Mouse (Mus musculus): Measurements from ENCODE around the gene Mapk13. TPM values are rescaled to one million over a fixed set of nuclear protein-coding genes. Genes with fewer than 3 reads are reported as not detected.
"Not testable (repeated sequence)": the region's sequence is repeated elsewhere in the genome, so short reads cannot be mapped to it uniquely, and the experiment has no call there.

Gene Mapk13
- polyA plus RNA-seq, 1 experiment from 2014 or later, result 2.5 TPM

DNA sequence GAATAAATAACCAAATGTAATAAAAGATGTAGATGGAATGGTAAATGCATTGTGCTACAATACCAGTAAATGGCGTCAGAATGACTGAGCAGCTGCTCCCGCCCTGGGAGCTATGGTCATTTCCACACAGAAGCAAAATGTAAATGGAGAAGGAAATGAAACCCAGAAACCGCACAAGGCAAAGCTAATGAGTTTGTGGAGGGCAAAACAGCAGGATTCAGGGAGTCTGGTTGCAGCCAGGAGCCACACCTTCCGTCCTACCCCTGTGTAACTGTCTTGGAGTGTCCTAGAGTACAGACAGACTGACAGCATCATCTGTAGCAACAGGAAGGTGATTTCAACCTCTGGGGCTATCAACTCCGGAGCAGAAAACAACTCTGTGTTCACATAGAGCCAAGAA, 12.7 kb upstream of the Mapk13 start:
- Histone ChIP-seq H3K9me3 (no peaks in the 10 kb centered on the region), H3K36me3 (replicated peaks) (no peaks in the 10 kb centered on the region), H3K4me3 (replicated peaks) (no peak overlapping the region), H3K4me2 (no peak overlapping the region), H3K9ac (no peak overlapping the region), H3K27me3 (no peaks in the 10 kb centered on the region), H3K4me1 (no peaks in the 10 kb centered on the region), H3K27ac (no peak overlapping the region)
- ATAC-seq (ENCODE audit: low FRiP score), result no peak
- WGBS, result 73% methylated on average over 5 of the region's 5 CpGs

DNA sequence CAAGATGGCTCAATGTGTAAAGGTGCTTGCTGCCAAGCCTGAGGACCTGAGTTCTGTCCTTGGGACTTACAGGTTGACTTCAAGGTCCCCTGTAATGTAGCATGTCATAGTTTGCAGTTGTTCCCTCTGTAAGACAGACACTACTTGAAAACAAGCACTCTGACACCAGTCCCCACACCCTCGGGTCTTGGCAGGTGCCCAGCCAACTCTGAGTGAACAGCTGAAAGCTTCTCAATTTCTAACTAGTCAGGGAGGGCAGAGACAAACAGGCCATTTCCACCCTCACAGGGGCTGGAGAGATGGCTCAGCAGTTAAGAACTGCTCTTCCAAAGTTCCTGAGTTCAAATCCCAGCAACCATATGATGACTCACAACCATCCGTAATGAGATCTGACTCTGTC, 11.6 kb upstream of the Mapk13 start:
- ATAC-seq (ENCODE audit: low FRiP score), result no peak
- H3K4me3 ChIP-seq (replicated peaks), result no peak overlapping the region
- 82% methylated on average over 2 of the region's 2 CpGs for WGBS
- no peak overlapping the region for H3K27ac ChIP-seq
- no peaks in the 10 kb centered on the region for H3K36me3 ChIP-seq (replicated peaks)
- no peak overlapping the region for H3K4me2 ChIP-seq
- H3K9me3 ChIP-seq, result no peaks in the 10 kb centered on the region
- H3K4me1 ChIP-seq, result no peaks in the 10 kb centered on the region
- no peak overlapping the region for H3K9ac ChIP-seq
- H3K27me3 ChIP-seq, result no peaks in the 10 kb centered on the region

DNA sequence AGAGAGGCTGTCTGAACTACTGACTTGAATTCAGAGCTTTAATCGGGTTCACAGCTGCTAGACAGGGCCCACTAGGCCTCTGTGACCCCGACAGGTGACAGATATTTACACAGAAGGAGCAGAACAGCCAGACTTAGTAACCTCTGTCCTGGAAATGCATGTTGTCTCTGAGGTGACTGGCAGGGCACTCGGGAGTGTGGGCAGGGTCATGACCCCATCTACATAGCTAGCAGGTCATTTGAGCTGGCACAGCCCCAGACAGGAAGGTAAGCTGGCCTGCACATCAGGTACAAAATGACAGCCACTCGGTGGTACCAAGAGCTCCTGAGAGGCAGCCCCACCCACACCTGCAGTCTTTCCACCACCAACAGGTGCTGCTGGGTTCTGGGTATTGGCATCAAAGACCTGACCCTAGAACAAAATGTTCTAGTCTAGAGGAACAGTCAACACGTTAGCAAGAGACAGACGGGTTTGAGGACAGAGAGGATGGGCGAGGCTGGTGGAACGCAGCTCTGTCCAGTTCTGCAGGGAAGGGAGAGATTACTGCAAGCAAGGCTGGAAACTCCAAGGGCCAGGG, 8.3 kb upstream of the Mapk13 start:
- Histone ChIP-seq H3K4me3 (replicated peaks) (no peak overlapping the region), H3K9me3 (no peaks in the 10 kb centered on the region), H3K27ac (no peak overlapping the region), H3K4me2 (no peak overlapping the region), H3K4me1 (no peaks in the 10 kb centered on the region), H3K36me3 (replicated peaks) (no peaks in the 10 kb centered on the region), H3K27me3 (no peaks in the 10 kb centered on the region), H3K9ac (no peak overlapping the region)
- no peak for ATAC-seq (ENCODE audit: low FRiP score)
- 80% methylated on average over 8 of the region's 8 CpGs for WGBS

DNA sequence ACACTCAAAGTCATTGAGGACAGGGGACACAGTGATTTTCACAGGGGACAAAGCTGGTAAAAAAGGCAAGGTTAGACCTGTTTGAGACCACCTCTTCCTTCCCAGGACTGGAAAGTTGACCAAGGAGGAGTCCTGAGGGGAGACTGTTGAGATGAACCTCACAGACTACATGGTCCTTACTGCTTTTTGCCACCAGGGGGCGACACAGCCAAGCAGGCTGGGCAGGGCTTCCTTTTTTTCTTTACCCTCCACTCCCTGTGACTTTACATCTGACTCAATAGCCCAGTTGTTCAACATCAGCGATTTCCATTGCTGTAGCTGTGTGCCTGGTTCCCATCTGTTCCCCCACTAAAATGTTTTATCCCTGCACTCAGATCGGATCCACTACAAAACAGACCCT, 7.2 kb upstream of the Mapk13 start:
- peaks cover 2% of the 10 kb centered on the region for H3K27me3 ChIP-seq
- H3K4me1 ChIP-seq, result no peaks in the 10 kb centered on the region
- WGBS, result 19% methylated on average over 3 of the region's 3 CpGs
- no peak overlapping the region for H3K4me3 ChIP-seq (replicated peaks)
- no peak for ATAC-seq (ENCODE audit: low FRiP score)
- no peak overlapping the region for H3K4me2 ChIP-seq
- H3K27ac ChIP-seq, result no peak overlapping the region
- no peak overlapping the region for H3K9ac ChIP-seq
- no peaks in the 10 kb centered on the region for H3K36me3 ChIP-seq (replicated peaks)
- no peaks in the 10 kb centered on the region for H3K9me3 ChIP-seq

DNA sequence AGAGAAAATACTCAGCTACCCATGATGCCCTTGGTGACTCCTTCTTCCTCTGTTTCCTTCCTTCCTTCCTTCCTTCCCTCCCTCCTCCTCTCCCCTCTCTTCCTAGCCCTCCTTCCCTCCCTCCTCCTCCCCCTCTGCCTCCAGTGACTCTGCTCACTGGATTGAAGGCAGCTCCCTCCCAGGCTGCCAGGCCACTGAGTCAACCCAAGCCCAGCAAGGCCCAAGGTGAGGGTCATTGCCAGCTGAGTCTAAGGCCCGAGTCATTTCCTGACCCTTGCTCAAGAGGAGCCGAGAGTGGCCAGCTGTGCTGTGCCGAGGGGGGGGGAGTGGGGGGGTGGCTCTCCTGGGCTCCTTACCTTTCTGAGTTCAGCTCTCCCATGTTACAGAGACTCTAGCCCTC, 2.9 kb upstream of the Mapk13 start:
- Histone ChIP-seq H3K9ac (no peak overlapping the region), H3K27me3 (peaks cover 39% of the 10 kb centered on the region), H3K4me1 (peaks cover 16% of the 10 kb centered on the region), H3K4me3 (replicated peaks) (no peak overlapping the region), H3K9me3 (no peaks in the 10 kb centered on the region), H3K36me3 (replicated peaks) (no peaks in the 10 kb centered on the region), H3K27ac (no peak overlapping the region), H3K4me2 (no peak overlapping the region)
- no peak for ATAC-seq (ENCODE audit: low FRiP score)
- 61% methylated on average over 3 of the region's 3 CpGs for WGBS

DNA sequence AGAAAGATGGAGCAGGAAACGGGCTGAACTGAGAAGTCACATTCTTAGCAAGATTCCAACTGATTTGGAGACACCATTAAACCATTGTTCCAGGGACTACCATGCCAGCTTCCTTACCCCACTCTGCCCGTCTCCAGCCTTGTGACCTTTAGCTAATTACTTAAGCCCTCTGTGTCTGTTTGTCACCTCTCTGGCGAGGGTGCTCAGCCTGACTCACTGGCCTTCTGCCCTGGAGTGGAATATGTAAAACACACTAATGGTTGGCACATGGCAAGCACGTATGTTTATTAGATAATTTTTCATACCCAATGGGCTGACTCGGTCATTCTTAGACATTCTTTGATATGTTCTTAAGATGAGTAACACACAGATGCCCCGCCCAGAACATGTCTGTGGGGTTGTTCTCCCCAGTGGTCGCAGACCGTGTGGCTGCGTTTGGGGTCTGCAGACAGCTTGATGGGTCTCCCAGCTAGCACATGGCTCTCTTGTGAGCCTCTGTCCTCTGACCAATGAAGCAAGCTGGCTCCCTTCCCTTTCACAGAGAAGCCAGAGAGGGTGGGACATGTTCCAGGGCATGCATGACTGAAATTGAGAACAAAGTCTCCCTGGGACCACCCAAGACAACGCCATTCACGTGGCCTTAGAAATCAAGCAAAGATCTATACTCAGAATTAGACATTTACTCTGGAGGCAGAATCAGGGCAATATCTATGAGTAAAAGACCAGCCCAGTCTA, 2.1 kb upstream of the Mapk13 start:
- WGBS, result 79% methylated on average over 11 of the region's 11 CpGs
- no peaks in the 10 kb centered on the region for H3K36me3 ChIP-seq (replicated peaks)
- H3K9ac ChIP-seq, result no peak overlapping the region
- no peak overlapping the region for H3K27ac ChIP-seq
- H3K9me3 ChIP-seq, result no peaks in the 10 kb centered on the region
- H3K27me3 ChIP-seq, result peaks cover 47% of the 10 kb centered on the region
- H3K4me3 ChIP-seq (replicated peaks), result no peak overlapping the region
- H3K4me1 ChIP-seq, result peaks cover 16% of the 10 kb centered on the region
- ATAC-seq (ENCODE audit: low FRiP score), result no peak
- H3K4me2 ChIP-seq, result no peak overlapping the region

DNA sequence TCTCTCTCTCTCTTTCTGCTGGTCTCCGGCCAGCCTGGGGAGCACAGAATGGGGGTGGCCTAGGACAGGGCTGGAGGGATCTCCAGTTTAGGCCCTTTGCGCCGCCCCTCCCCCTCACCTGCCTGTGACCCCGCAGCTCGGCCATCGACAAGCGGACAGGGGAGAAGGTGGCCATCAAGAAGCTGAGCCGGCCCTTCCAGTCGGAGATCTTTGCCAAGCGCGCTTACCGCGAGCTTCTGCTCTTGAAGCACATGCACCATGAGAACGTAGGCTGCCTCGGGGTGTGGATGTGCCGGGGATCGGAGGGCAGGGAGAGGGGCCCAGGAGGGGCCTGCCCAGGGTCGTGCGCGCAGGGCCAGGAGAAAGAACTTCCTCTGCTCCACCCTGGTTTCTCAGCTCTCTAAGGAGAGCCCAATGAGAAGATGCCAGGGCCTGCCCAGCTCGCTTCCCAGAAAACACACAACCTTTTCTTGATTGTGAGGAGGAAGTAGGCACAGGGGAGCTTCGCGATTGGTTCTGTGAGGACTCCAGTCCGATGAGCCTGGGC, 851 bp downstream of the Mapk13 start:
- no peak for ATAC-seq (ENCODE audit: low FRiP score)
- Histone ChIP-seq H3K9me3 (no peaks in the 10 kb centered on the region), H3K4me2 (peak overlapping the region; percentile 73), H3K36me3 (replicated peaks) (no peaks in the 10 kb centered on the region), H3K27ac (no peak overlapping the region), H3K9ac (peak overlapping the region; percentile 38), H3K27me3 (peaks cover 53% of the 10 kb centered on the region), H3K4me3 (replicated peaks) (peak overlapping the region; percentile 42), H3K4me1 (peaks cover 16% of the 10 kb centered on the region)
- 5% methylated on average over 24 of the region's 24 CpGs for WGBS

DNA sequence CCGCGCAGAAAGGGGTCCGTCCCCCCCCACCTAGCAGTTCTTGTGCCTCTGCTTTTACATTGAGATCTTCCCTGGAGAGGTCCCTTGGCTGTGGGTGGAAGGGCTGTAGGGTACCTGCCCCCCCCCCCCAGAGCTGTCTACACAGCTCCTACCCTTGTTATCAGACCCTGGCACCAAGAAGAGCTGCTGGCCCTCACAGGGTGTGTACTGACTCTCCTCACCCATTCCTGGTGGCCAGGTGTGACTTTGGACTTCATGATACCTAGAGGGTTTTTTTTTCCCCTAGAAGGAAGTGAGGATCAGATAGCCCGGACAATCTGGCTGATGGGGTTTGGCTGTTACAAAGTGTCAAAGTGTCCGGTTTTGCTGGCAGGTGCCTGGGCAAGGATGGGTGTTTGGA, 2.2 kb downstream of the Mapk13 start:
- Histone ChIP-seq H3K4me2 (no peak overlapping the region), H3K27me3 (peaks cover 53% of the 10 kb centered on the region), H3K36me3 (replicated peaks) (no peaks in the 10 kb centered on the region), H3K4me1 (peaks cover 16% of the 10 kb centered on the region), H3K4me3 (replicated peaks) (no peak overlapping the region), H3K9ac (no peak overlapping the region), H3K27ac (no peak overlapping the region), H3K9me3 (no peaks in the 10 kb centered on the region)
- WGBS, result 92% methylated on average over 5 of the region's 5 CpGs
- ATAC-seq (ENCODE audit: low FRiP score), result no peak

DNA sequence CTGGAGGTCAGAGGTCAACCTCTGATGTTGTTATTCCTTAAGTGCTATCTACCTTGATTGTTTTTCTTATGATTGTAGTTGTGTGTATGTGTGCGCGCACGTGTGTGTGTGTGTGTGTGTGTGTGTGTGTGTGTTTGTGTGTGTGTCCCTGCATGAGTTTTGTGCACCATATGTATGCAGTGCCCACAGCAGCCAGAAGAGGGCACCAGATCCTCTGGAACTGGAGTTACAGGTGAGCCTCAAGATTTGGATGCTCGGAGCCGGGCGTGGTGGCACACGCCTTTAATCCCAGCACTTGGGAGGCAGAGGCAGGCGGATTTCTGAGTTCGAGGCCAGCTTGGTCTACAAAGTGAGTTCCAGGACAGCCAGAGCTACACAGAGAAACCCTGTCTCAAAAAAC, 5.2 kb downstream of the Mapk13 start:
- H3K9me3 ChIP-seq; H3K36me3 ChIP-seq (replicated peaks); H3K9ac ChIP-seq; ATAC-seq (ENCODE audit: low FRiP score); H3K4me3 ChIP-seq (replicated peaks); H3K4me2 ChIP-seq; H3K27ac ChIP-seq: not testable (repeated sequence)
- H3K4me1 ChIP-seq, result peaks cover 11% of the 10 kb centered on the region
- WGBS, result 97% methylated on average over 7 of the region's 9 CpGs
- peaks cover 33% of the 10 kb centered on the region for H3K27me3 ChIP-seq

DNA sequence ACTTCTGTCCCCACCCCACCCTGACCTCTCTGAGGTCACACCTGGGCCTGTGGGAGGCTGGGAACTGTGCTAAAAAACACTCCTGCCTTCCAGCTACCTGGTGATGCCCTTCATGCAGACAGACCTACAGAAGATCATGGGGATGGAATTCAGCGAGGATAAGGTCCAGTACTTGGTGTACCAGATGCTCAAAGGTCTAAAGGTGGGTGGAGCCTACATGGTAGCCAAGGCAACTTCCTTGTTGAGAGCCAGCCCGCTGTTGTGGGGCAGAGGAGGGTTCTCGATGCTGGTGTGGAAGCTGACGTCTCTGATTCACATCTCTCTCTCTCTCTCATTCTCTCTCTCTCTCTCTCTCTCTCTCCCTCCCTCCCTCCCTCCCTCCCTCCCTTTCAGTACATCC, 6.1 kb downstream of the Mapk13 start:
- H3K27ac ChIP-seq, result no peak overlapping the region
- H3K4me2 ChIP-seq, result no peak overlapping the region
- no peaks in the 10 kb centered on the region for H3K36me3 ChIP-seq (replicated peaks)
- 85% methylated on average over 4 of the region's 4 CpGs for WGBS
- peaks cover 24% of the 10 kb centered on the region for H3K27me3 ChIP-seq
- peaks cover 3% of the 10 kb centered on the region; the same call in 1 of the 2 replicates for H3K4me1 ChIP-seq
- no peak overlapping the region for H3K9ac ChIP-seq
- no peak overlapping the region for H3K4me3 ChIP-seq (replicated peaks)
- H3K9me3 ChIP-seq, result no peaks in the 10 kb centered on the region
- no peak for ATAC-seq (ENCODE audit: low FRiP score)

DNA sequence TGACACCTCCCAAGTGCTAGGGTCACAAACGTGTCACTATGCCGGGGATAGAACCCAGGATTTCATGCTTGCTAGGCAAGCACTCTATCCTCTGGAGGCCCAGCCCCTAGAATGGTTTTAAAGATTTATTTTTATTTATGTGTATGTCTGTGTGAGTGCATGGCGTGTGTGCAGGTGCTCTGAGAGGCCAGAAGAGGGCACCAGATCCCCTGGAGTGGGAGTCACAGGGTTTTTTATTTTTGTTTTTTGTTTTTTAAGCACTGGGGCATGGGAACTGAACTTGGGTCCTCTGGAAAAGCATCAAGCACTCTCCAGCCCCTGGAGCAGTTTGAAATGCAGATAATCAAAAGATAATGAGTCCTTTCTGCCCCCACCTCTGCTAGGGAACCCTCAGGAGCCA, 7.7 kb downstream of the Mapk13 start:
- no peak overlapping the region for H3K4me3 ChIP-seq (replicated peaks)
- no peaks in the 10 kb centered on the region for H3K9me3 ChIP-seq
- no peak overlapping the region for H3K27ac ChIP-seq
- H3K9ac ChIP-seq, result no peak overlapping the region
- no peaks in the 10 kb centered on the region for H3K36me3 ChIP-seq (replicated peaks)
- H3K27me3 ChIP-seq, result peaks cover 8% of the 10 kb centered on the region; the same call in 1 of the 2 replicates
- H3K4me2 ChIP-seq, result no peak overlapping the region
- no peak for ATAC-seq (ENCODE audit: low FRiP score)
- H3K4me1 ChIP-seq, result 0 out of 2 replicates have a peak, but pooled peaks cover 4% of the 10 kb centered on the region
- 95% methylated on average over 3 of the region's 3 CpGs for WGBS

DNA sequence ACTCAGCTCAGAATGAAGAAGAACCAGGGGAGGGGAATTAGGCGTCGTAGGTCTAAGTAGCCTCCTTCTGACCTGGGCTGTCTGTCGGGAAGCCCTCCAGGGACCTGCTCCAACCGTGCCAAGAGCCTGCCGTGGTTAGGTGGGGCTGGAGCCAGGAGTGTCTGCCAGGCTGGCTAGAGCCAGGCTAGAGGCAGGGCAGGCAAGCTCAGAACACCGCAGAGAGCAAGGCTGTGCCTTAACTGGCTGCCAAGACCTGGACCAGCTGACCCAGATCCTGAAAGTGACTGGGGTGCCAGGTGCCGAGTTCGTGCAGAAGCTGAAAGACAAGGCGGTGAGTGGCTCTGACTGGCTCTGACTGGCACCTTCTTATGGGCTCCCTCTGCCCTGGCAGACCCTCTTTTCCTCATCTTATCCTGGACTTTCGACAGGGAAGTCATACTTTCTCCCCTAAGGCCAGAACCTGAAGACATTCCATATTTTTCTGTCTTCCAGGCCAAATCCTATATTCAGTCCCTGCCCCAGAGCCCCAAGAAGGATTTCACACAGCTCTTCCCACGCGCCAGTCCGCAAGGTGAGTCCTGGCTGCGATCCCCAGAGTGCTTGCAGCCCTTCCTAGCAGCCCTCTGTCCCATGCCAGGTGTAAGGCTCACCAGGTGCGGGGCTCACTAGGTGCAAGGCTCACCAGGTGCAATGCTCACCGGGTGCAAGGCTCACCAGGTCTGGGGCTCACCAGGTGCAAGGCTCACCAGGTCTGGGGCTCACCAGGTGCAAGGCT, 8.3 kb downstream of the Mapk13 start:
- H3K4me3 ChIP-seq (replicated peaks), result no peak overlapping the region
- H3K4me1 ChIP-seq, result 0 out of 2 replicates have a peak, but pooled peaks cover 4% of the 10 kb centered on the region
- 90% methylated on average over 16 of the region's 16 CpGs for WGBS
- H3K27ac ChIP-seq, result no peak overlapping the region
- H3K36me3 ChIP-seq (replicated peaks), result no peaks in the 10 kb centered on the region
- H3K4me2 ChIP-seq, result no peak overlapping the region
- H3K27me3 ChIP-seq, result peaks cover 2% of the 10 kb centered on the region; the same call in 1 of the 2 replicates
- no peaks in the 10 kb centered on the region for H3K9me3 ChIP-seq
- no peak for ATAC-seq (ENCODE audit: low FRiP score)
- no peak overlapping the region for H3K9ac ChIP-seq
